Mouse (Mus musculus): ENCODE measurements around the gene Gm20715.

GRCm38 (mm10) chr7:6378441-6378840 is 31.6 kb upstream of the Gm20715 start:
- TF ChIP-seq CTCF (conservative IDR thresholded peaks at IDR 0.05; ENCODE audit: low read length) (no peak), NANOG (IDR thresholded peaks at IDR 0.05; ENCODE audit: borderline replicate concordance, low read length) (no peak)

Measured in E14TG2a.4 (cell line).